Mouse (Mus musculus) gastrocnemius, postnatal 25 days (tissue): ENCODE results near the gene Dcpp3. TPM values are rescaled to one million over a fixed set of nuclear protein-coding genes. Genes with fewer than 3 reads are reported as not detected.
"Not testable (repeated sequence)": the region's sequence is repeated elsewhere in the genome, so short reads cannot be mapped to it uniquely, and the experiment has no call there.

ENCODE experiments used
- DNase-seq: peaks from one replicate; pipeline ENCODE4 v3.0.0; 2022
- long read RNA-seq, 2 experiments: library from polyadenylated mRNA; stranded (forward); transcript quantifications; one replicate each; pipeline ENCODE4 v2.0.0; 2021
- total RNA-seq, 2 experiments: library from RNA; stranded (reverse); gene quantifications; 1 replicate in 1 of 2; 2 replicates in 1 of 2; pipeline ENCODE4 v1.2.3; 2021

Dcpp3 gene
- total RNA-seq, result not detected
- long read RNA-seq, experiment 1, result 0 reads
- long read RNA-seq, experiment 2, result 0 reads

- DNase-seq, result not testable (repeated sequence)
Observed at GRCm38 (mm10) chr17:23917158-23917557, at the start of gene Dcpp3. TSS of gene Dcpp3 (plus strand) at chr17:23917458.

- DNase-seq, result no peak
Observed at GRCm38 (mm10) chr17:23867756-23868155, 49.5 kb upstream of the Dcpp3 start, which contains the start of gene Prss21. TSS of gene Prss21 (plus strand) at chr17:23868056.

GRCm38 (mm10) chr17:23868513-23868912 is 48.7 kb upstream of the Dcpp3 start:
- DNase-seq, result no peak

- no peak for DNase-seq
Observed at GRCm38 (mm10) chr17:23873884-23874856, 43.1 kb upstream of the Dcpp3 start.

- no peak for DNase-seq
Observed at GRCm38 (mm10) chr17:23876741-23877140, 40.5 kb upstream of the Dcpp3 start.

- no peak for DNase-seq
Observed at GRCm38 (mm10) chr17:23877166-23877565, 40.1 kb upstream of the Dcpp3 start.

- DNase-seq, result not testable (repeated sequence)
Observed at GRCm38 (mm10) chr17:23880576-23880975, 36.7 kb upstream of the Dcpp3 start, which contains the start of the genes Dcpp1 and Dcpp2. TSS of gene Dcpp1 (plus strand) at chr17:23880876. TSS of gene Dcpp2 (plus strand) at chr17:23880880.

- DNase-seq, result peak; percentile 94
Observed at GRCm38 (mm10) chr17:23924531-23925007, 7.3 kb downstream of the Dcpp3 start.

GRCm38 (mm10) chr17:23925090-23925493 is 7.8 kb downstream of the Dcpp3 start:
- peak; percentile 48 for DNase-seq

- DNase-seq, result no peak
Observed at GRCm38 (mm10) chr17:23931157-23931556, 13.9 kb downstream of the Dcpp3 start.

- DNase-seq, result no peak
Observed at GRCm38 (mm10) chr17:23941372-23941771, 24.1 kb downstream of the Dcpp3 start, which contains the start of gene Sbp. TSS of gene Sbp (plus strand) at chr17:23941672.

GRCm38 (mm10) chr17:23947486-23947885 is 30.2 kb downstream of the Dcpp3 start:
- not testable (repeated sequence) for DNase-seq

GRCm38 (mm10) chr17:23949068-23949467 is 31.8 kb downstream of the Dcpp3 start:
- no peak for DNase-seq

GRCm38 (mm10) chr17:23950828-23951227 is 33.6 kb downstream of the Dcpp3 start:
- not testable (repeated sequence) for DNase-seq

- no peak for DNase-seq
Observed at GRCm38 (mm10) chr17:23955174-23955573, 37.9 kb downstream of the Dcpp3 start, which contains the start of gene Sbpl. TSS of gene Sbpl (minus strand) at chr17:23955274.

- DNase-seq, result peak; percentile 46
Observed at GRCm38 (mm10) chr17:23960084-23960738, 43.0 kb downstream of the Dcpp3 start.

- no peak for DNase-seq
Observed at GRCm38 (mm10) chr17:23961573-23962122, 44.4 kb downstream of the Dcpp3 start.

- no peak for DNase-seq
Observed at GRCm38 (mm10) chr17:23965805-23966425, 48.7 kb downstream of the Dcpp3 start.

GRCm38 (mm10) chr17:23966658-23967401 is 49.6 kb downstream of the Dcpp3 start:
- DNase-seq, result no peak

- no peak for DNase-seq
Observed at GRCm38 (mm10) chr17:23968780-23969179, 51.5 kb downstream of the Dcpp3 start.
